Mouse (Mus musculus) limb, embryonic 15.5 days (tissue): ENCODE data around the gene Gm17416. TPM values are rescaled to one million over a fixed set of nuclear protein-coding genes. Genes with fewer than 3 reads are reported as not detected.

Experiments
- ATAC-seq: fragments of 200-750 bp; cut with Nextera tagmentation; 2 replicates; pipeline ENCODE4 v1.8.0; 2017; ENCODE audit warnings: low read depth, moderate TSS enrichment; ENCODE audit not compliant: insufficient number of reproducible peaks, low FRiP score, low TSS enrichment
- H3K27ac ChIP-seq: fragments of 300-500 bp; sonication (generic); 2 replicates; pipeline ENCODE4 v1.5.1; 2015; ENCODE audit warnings: moderate library complexity, mild to moderate bottlenecking, inconsistent platforms
- H3K27me3 ChIP-seq: fragments of 300-500 bp; sonication (generic); 2 replicates; pipeline ENCODE4 v1.6.1; 2015; ENCODE audit warnings: inconsistent platforms
- H3K36me3 ChIP-seq: fragments of 300-500 bp; sonication (generic); 2 replicates; pipeline ENCODE4 v1.6.1; 2015; ENCODE audit warnings: inconsistent platforms
- H3K4me1 ChIP-seq: fragments of 300-500 bp; sonication (generic); 2 replicates; pipeline ENCODE4 v1.6.1; 2015; ENCODE audit warnings: inconsistent platforms
- H3K4me2 ChIP-seq: fragments of 300-500 bp; sonication (generic); 2 replicates; pipeline ENCODE4 v1.6.1; 2015; ENCODE audit warnings: mild to moderate bottlenecking, inconsistent platforms
- H3K4me3 ChIP-seq: fragments of 300-500 bp; sonication (generic); 2 replicates; pipeline ENCODE4 v1.5.1; 2015; ENCODE audit warnings: mild to moderate bottlenecking, inconsistent platforms
- H3K9ac ChIP-seq: fragments of 300-500 bp; sonication (generic); 2 replicates; pipeline ENCODE4 v1.6.1; 2015; ENCODE audit warnings: inconsistent platforms
- H3K9me3 ChIP-seq: fragments of 300-500 bp; sonication (generic); 2 replicates; pipeline ENCODE4 v1.6.1; 2016; ENCODE audit warnings: inconsistent platforms
- WGBS: fragments of 180-500 bp; shearing (Covaris S2); methylation state at CpG from one replicate; pipeline ENCODE4 v1.1.7; 2015; 5-methylcytosine and 5-hydroxymethylcytosine counted together
- polyA plus RNA-seq: library from polyadenylated mRNA; unstranded; fragments of >200 nt; fragmentation: Nextera tagmentation; extraction: Ambion mirVana; gene quantifications from 2 replicates; pipeline ENCODE4 v1.2.1, GENCODE M21; 2015

Gm17416 gene
- polyA plus RNA-seq, 1 experiment from 2014 or later, result not detected

- Histone ChIP-seq H3K27ac (no peak overlapping the region), H3K9ac (no peak overlapping the region), H3K27me3 (no peaks in the 10 kb centered on the region), H3K4me2 (no peak overlapping the region), H3K9me3 (no peaks in the 10 kb centered on the region), H3K36me3 (no peaks in the 10 kb centered on the region), H3K4me3 (no peak overlapping the region), H3K4me1 (no peaks in the 10 kb centered on the region)
- no peak for ATAC-seq
- 89% methylated on average over 8 of the region's 8 CpGs for WGBS
These were observed 4.3 kb downstream of the Gm17416 start for GRCm38 (mm10) chr2:152573484-152573883.

DNA sequence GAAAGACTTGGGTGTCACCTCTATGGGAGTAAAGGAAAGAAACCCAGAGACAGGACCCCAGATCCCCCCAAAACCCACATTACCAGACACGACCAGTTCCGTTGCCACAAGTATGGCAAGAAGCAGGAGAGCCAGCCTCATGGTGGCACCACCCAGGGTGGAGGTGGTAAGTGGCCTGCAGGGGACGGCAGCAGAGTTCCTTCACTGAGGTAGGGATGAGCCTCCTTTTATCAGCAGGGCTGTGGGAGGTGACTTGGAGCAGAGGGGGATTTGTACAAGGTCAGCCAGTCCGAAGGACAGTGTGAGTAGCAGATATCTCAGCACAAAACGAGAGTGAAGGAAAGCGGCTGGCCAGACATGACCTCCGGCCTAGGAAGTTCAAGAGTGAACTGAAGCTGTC lies 11.0 kb downstream of the Gm17416 start, which contains the start of gene Defb19:
Gene Defb19, minus strand, starts transcription at position 206 of the 400 bp plus-strand sequence.
- no peak within 1 kb of the TSS for H3K4me3 ChIP-seq
- ATAC-seq, result no peak
- H3K4me2 ChIP-seq, result no peak within 1 kb of the TSS
- no peaks in the 10 kb centered on the region for H3K9me3 ChIP-seq
- H3K27ac ChIP-seq, result no peak within 1 kb of the TSS
- H3K27me3 ChIP-seq, result no peaks in the 10 kb centered on the region
- no peaks in the 10 kb centered on the region for H3K4me1 ChIP-seq
- H3K9ac ChIP-seq, result no peak within 1 kb of the TSS
- 72% methylated on average over 7 of the region's 7 CpGs for WGBS
- H3K36me3 ChIP-seq, result no peaks in the 10 kb centered on the region

GRCm38 (mm10) chr2:152580612-152581011 lies 11.5 kb downstream of the Gm17416 start:
- Histone ChIP-seq H3K4me2 (no peak overlapping the region), H3K4me1 (no peaks in the 10 kb centered on the region), H3K27me3 (no peaks in the 10 kb centered on the region), H3K9ac (no peak overlapping the region), H3K4me3 (no peak overlapping the region), H3K27ac (no peak overlapping the region), H3K9me3 (no peaks in the 10 kb centered on the region), H3K36me3 (no peaks in the 10 kb centered on the region)
- no peak for ATAC-seq
- 83% methylated on average over 11 of the region's 11 CpGs for WGBS

DNA sequence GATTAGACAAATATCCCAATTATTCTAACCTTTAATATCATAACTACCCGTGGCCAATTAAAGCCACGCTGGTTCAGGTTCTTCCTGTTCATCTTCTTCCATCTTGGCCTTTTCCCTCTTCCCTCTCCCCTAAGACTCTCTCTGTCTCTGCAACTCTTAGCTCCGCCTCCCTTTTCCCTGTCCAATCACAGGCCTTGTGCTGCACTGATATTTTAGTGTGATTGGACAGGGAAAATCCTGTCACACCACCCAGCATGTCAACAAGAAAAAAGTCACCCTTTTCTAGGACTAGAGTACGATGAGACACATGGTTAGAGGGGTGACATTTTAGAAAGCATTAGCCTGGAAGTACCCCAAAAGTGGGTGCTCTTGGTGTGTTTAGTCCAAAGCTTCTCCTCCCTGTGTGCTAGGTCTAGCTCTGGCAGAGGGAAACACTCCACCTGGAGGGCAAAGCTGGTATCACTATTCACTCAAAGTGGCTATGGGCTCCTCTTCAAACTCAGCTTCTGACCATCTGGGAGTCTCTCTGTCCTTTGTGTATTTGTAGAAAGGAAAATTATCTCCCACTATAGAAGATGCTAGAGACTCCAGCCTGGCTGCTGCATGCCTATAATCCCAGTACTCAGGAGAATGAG lies 17.9 kb downstream of the Gm17416 start:
- no peaks in the 10 kb centered on the region for H3K27me3 ChIP-seq
- H3K4me1 ChIP-seq, result no peaks in the 10 kb centered on the region
- H3K4me3 ChIP-seq, result no peak overlapping the region
- 72% methylated on average over 4 of the region's 4 CpGs for WGBS
- no peak for ATAC-seq
- no peak overlapping the region for H3K27ac ChIP-seq
- no peaks in the 10 kb centered on the region for H3K36me3 ChIP-seq
- H3K9me3 ChIP-seq, result no peaks in the 10 kb centered on the region
- no peak overlapping the region for H3K9ac ChIP-seq
- no peak overlapping the region for H3K4me2 ChIP-seq

- no peak for ATAC-seq
These were observed 19.3 kb downstream of the Gm17416 start for GRCm38 (mm10) chr2:152588450-152588849.

DNA sequence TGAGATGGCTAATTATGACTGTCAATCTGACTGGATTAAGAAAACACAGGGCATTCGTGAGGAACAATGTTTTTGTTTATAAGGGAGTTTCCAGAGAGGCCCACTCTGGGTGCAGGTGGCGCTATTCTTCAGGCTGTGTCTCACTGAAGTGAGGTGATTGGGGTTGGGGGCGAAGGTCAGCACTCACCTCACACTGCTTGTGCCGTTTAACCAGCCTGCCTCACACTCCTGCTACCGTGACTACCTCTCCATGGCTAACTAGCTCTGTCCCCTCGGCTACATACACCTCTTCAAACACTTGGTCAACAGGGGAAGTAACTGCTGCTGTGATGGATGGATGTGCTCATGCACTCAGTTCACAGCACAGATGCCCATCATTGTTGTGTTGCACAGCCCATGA lies 19.9 kb downstream of the Gm17416 start:
- no peaks in the 10 kb centered on the region for H3K9me3 ChIP-seq
- H3K4me1 ChIP-seq, result no peaks in the 10 kb centered on the region
- no peak overlapping the region for H3K27ac ChIP-seq
- no peaks in the 10 kb centered on the region for H3K27me3 ChIP-seq
- no peak for ATAC-seq
- no peaks in the 10 kb centered on the region for H3K36me3 ChIP-seq
- H3K9ac ChIP-seq, result no peak overlapping the region
- WGBS, result 40% methylated on average over 6 of the region's 6 CpGs
- H3K4me2 ChIP-seq, result no peak overlapping the region
- H3K4me3 ChIP-seq, result no peak overlapping the region

More at GRCm38 (mm10) chr2:152588450-152588849, 19.3 kb downstream of the Gm17416 start:
- Histone ChIP-seq H3K27ac (no peak overlapping the region), H3K27me3 (no peaks in the 10 kb centered on the region), H3K36me3 (no peaks in the 10 kb centered on the region), H3K4me1 (no peaks in the 10 kb centered on the region), H3K4me3 (no peak overlapping the region), H3K9ac (no peak overlapping the region), H3K9me3 (no peaks in the 10 kb centered on the region), H3K4me2 (no peak overlapping the region)
- WGBS, result 24% methylated on average over 2 of the region's 2 CpGs

- Histone ChIP-seq H3K9ac (no peak within 1 kb of the TSS), H3K9me3 (no peaks in the 10 kb centered on the region), H3K27ac (no peak within 1 kb of the TSS), H3K4me1 (no peaks in the 10 kb centered on the region), H3K36me3 (no peaks in the 10 kb centered on the region), H3K4me3 (no peak within 1 kb of the TSS), H3K4me2 (no peak within 1 kb of the TSS), H3K27me3 (no peaks in the 10 kb centered on the region)
- ATAC-seq, result no peak
- 54% methylated on average over 7 of the region's 7 CpGs for WGBS
These were observed 30.2 kb downstream of the Gm17416 start, which contains the start of gene Defb45 for GRCm38 (mm10) chr2:152599299-152599698. Defb45 (minus strand) TSS chr2:152599399.

DNA sequence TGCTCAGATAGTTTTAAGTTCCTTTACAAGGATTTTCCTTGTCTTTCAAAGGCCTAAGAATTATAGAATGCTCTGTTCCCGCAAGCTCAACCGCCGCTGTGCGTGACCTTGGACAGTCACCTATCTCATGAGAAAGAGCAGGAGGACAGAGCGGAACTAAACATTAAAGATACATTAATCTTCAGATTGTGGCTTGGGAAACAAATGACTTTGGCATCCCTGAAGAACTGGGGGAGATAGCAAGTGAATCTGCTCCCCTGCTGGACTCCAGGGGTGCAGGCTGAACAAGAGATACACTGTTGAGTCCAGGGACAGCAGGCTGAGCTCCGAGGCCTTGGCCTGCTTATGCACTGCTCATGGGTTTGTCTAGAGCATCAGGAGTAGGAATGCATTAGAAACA lies 30.9 kb downstream of the Gm17416 start:
- no peak for ATAC-seq
- no peaks in the 10 kb centered on the region for H3K27me3 ChIP-seq
- no peak overlapping the region for H3K27ac ChIP-seq
- H3K4me3 ChIP-seq, result no peak overlapping the region
- 84% methylated on average over 6 of the region's 6 CpGs for WGBS
- no peak overlapping the region for H3K4me2 ChIP-seq
- no peaks in the 10 kb centered on the region for H3K4me1 ChIP-seq
- H3K9me3 ChIP-seq, result no peaks in the 10 kb centered on the region
- no peaks in the 10 kb centered on the region for H3K36me3 ChIP-seq
- H3K9ac ChIP-seq, result no peak overlapping the region

- no peaks in the 10 kb centered on the region for H3K9me3 ChIP-seq
- 76% methylated on average over 4 of the region's 4 CpGs for WGBS
- no peaks in the 10 kb centered on the region for H3K4me1 ChIP-seq
- no peaks in the 10 kb centered on the region for H3K27me3 ChIP-seq
- no peaks in the 10 kb centered on the region for H3K36me3 ChIP-seq
- H3K4me3 ChIP-seq, result no peak overlapping the region
- H3K9ac ChIP-seq, result no peak overlapping the region
- no peak overlapping the region for H3K4me2 ChIP-seq
- H3K27ac ChIP-seq, result no peak overlapping the region
- no peak for ATAC-seq
These were observed 32.3 kb downstream of the Gm17416 start for GRCm38 (mm10) chr2:152601275-152601960.

DNA sequence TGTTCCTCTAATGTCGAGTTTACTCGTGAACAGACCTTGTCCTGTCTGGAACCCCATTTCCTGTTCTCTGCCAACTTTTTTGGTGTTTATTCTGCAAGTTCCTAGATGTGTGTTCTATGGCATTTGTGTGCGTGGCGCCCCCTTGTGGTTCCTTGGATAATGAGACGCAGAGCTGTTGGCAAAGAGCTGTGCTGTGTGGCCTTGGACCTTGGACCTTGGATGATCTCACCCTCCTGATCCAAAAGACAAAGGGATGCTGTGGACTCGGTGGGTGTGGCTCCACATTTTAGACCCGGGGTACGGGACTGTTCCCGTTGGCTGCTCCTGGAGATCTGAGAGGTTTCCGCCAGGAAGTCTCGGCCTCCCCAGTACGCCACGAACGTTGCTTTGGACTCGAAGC lies 34.9 kb downstream of the Gm17416 start, which contains the start of gene Defb36:
Gene Defb36, plus strand, starts transcription at position 271 of the 400 bp plus-strand sequence.
- Histone ChIP-seq H3K27ac (no peak within 1 kb of the TSS), H3K4me2 (no peak within 1 kb of the TSS), H3K9me3 (no peaks in the 10 kb centered on the region), H3K27me3 (no peaks in the 10 kb centered on the region), H3K9ac (no peak within 1 kb of the TSS), H3K4me1 (no peaks in the 10 kb centered on the region), H3K4me3 (no peak within 1 kb of the TSS), H3K36me3 (no peaks in the 10 kb centered on the region)
- no peak for ATAC-seq
- 83% methylated on average over 15 of the region's 15 CpGs for WGBS

DNA sequence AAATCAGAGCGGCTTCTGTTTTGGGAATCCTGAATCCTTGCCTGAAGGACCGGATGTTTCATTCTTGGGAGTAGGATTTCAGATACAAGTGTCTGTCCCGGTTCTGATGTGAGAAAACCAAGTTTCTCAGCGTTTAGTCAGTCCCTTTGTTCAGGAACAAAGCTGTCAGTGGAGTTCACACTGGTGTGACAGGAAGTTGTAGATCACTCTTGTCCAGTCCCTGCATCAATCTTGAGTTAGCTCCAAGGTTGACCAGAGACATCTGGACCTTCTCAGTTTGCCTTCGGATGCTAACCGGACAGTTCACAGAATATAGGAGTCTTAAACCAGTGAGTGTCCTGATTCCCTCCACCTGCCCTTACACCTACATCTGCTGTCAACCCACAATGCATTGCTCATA lies 38.6 kb downstream of the Gm17416 start:
- no peaks in the 10 kb centered on the region for H3K27me3 ChIP-seq
- no peaks in the 10 kb centered on the region for H3K9me3 ChIP-seq
- ATAC-seq, result no peak
- H3K36me3 ChIP-seq, result no peaks in the 10 kb centered on the region
- WGBS, result 44% methylated on average over 6 of the region's 6 CpGs
- no peak overlapping the region for H3K9ac ChIP-seq
- no peak overlapping the region for H3K4me3 ChIP-seq
- H3K4me2 ChIP-seq, result no peak overlapping the region
- H3K4me1 ChIP-seq, result no peaks in the 10 kb centered on the region
- H3K27ac ChIP-seq, result no peak overlapping the region

GRCm38 (mm10) chr2:152608719-152609118 lies 39.6 kb downstream of the Gm17416 start:
- H3K4me2 ChIP-seq, result no peak overlapping the region
- H3K27ac ChIP-seq, result no peak overlapping the region
- H3K27me3 ChIP-seq, result no peaks in the 10 kb centered on the region
- no peak for ATAC-seq
- no peaks in the 10 kb centered on the region for H3K36me3 ChIP-seq
- no peaks in the 10 kb centered on the region for H3K9me3 ChIP-seq
- H3K4me3 ChIP-seq, result no peak overlapping the region
- no peak overlapping the region for H3K9ac ChIP-seq
- 94% methylated on average over 1 of the region's 1 CpGs for WGBS
- no peaks in the 10 kb centered on the region for H3K4me1 ChIP-seq
